Mouse (Mus musculus): ENCODE results near the gene Ace2. TPM values are rescaled to one million over a fixed set of nuclear protein-coding genes. Genes with fewer than 3 reads are reported as not detected.
A peak's percentile ranks its signal among the peaks of the same experiment; 100 is the strongest.

The Ace2 gene
- total RNA-seq, 1 experiment from 2014 or later: 21.6 TPM

DNA sequence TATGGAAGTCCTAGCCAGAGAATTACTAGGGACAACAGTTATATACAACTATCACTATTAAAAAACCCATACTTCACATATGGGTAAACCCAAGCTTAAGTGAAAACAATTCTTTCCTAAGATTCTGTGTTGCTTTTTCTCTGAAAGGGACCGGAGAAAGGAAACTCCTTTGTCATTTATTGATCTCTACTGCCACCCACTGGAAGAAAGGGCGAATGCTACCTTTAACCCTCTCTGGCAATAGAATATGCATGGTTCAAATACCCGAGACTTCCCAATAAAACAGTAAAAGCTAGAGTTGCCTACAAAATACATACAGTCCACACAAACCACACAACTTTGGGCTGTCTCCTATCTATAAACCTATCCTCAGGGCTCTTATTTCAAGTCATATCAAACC, 40.6 kb downstream of the Ace2 start:
- peak; percentile 58 for DNase-seq

DNA sequence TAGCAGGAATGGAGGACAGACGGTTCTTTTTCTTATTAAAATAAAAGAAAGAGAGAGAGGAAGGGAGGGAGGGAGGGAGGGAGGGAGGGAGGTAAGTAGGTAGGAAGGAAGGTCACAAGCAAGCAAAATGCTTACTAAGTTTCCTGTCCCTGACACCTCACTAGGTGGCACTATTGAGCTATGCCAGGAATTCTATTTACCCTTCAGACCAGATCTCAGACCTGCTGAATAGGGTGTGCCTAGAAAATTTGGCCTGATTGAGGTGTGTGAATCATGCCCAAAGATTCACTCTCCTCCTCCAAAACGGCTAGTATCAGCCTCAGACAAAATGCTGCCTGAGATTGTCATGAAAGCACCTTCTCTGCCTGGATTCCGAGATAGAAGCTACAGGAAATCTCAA, 44.7 kb downstream of the Ace2 start:
- DNase-seq: peak; percentile 52

DNA sequence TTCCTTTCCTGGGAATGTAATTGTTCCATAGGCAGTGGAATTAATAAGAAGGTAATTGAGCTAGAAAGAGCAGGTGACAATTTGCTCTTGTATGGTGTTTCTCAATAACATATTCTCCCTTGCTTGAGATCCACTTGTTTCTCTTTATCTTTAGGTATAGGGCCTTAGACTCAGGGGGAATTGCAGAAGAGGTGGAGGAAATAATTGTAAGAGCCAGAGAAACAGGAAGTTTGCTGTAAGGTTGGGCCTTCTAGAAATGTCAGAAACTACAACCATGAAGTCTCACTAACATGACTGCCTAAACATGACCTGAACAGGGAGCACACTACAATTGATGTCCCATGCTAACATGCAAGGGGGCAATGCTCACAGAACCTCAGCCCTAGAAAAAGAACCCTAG, 50.7 kb downstream of the Ace2 start:
- no peak for DNase-seq

DNA sequence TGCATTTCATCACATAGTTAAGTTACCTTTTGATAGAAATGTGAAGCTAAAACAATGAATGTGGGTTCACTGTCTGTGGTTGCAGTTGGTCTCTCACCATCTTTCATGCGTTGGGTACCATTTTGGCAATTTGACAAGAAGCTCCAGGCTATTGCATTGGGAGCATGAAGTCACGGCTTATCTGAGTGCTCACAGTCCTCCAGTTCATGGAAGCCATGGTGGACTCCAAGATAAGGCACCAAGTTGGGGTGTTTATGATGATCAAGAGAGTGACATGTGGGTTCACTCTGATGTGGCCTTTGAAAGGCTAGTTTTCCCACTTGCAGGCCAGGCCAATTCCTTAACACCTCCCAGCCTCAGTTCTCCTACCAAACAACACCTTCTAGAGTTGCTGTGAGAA, 58.5 kb downstream of the Ace2 start:
- no peak for DNase-seq

DNA sequence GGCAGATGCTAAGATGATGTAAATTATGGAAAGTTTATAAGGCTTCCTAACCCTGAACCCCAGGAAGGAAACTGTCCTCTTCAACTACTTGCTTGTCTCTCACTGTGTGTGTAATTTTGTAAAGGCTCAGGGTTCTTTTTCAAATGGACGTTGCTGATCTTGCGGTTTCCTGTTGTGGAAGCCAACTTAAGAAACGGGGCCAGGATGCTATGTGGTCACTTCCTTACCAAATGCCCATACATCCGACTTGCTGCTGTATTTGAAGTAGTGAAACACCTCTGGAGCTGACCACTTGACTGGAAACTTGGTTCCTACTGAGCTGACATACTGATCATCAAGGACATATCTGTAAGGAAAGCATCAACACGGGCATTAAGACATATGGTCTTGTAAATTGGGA, 61.4 kb downstream of the Ace2 start:
- no peak for DNase-seq

DNA sequence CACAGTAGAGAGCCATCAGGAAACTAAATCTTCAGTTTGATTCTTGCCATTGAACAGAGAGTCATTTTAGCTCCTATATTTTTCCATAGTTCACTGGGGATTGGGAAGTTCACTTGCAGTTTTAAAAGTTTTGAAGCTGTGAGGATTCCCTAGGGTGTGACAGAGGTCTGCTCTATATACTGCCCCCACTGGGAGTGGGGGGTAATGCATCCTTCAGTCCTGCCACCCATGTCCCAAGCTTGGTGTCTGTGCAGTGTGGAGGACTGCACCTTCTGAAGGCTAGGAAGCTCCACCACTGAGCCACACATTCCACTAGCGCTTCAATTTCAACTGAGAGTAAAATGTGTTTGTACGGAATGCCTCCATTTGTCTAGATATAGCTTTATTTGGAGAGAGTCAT, 82.9 kb downstream of the Ace2 start:
- peak; percentile 10 for DNase-seq

DNA sequence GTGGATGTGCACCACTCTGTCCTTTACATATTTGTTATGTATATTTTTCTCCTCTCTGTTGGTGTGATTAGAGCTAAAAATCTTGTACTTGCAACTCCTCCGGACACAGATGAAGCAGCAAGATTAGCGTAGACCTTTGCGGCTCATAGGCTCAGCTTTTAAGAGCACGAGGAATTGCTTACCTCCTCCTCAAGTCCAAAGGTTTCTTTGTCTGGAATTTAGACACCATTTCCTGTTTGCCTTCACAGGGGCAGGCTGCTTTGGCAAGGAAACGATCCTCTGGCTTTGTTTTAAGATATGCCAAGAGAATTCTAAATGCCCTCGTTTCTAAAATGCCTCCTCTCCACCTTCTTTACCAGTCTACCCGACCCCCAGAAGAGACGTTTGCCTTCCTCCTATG, 94.2 kb downstream of the Ace2 start:
- no peak for DNase-seq

Other genes starting within 250 kb of the Ace2 start
- gene Ap1s2, start 230.3 kb upstream of the Ace2 start, total RNA-seq (2021): 20.3 and 25.0 TPM in 2 replicates
- gene Zrsr2, start 180.7 kb upstream of the Ace2 start, total RNA-seq (2021): 25.4 and 33.8 TPM in 2 replicates
- gene Car5b, start 111.3 kb upstream of the Ace2 start, total RNA-seq (2021): 4.7 and 5.4 TPM in 2 replicates
- 6.1 and 6.2 TPM in 2 replicates for gene Siah1b, start 62.8 kb upstream of the Ace2 start, total RNA-seq (2021)
- gene Cltrn, start 50.5 kb upstream of the Ace2 start, total RNA-seq (2021): not detected in 2 replicates
- gene Bmx, start 118.9 kb downstream of the Ace2 start, total RNA-seq (2021): 0.56 and 1.0 TPM in 2 replicates
- gene Pir, start 130.0 kb downstream of the Ace2 start, total RNA-seq (2021): 4.5 and 4.9 TPM in 2 replicates
- 39.1 and 48.2 TPM in 2 replicates for gene Vegfd, start 234.0 kb downstream of the Ace2 start, total RNA-seq (2021)

Measured in adrenal gland, postnatal 14 days (tissue).